Mouse (Mus musculus): ENCODE measurements around the gene Rph3al.

DNA sequence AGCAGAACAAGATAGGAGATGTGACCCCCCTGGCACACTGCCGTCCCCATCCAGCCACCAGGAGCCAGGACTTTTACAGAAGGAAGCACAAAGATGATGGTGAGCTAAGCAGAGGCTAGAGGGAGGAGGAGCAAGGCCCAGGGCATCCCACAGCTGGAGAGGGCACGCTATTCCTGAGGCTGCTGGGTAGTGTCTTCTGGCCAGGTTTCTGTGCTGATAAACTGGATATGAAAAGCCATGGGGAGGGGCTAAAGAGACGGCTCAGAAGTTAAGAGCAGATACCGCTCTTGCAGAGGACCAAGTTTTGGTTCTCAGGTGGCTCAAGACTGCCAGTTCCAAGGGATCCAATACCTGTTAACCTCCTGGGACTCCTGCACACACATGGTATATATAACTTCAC, 76.6 kb downstream of the Rph3al start:
- TF ChIP-seq CTCF (IDR thresholded peaks at IDR 0.05; ENCODE audit: low read depth) = no peak
- no peak for TF ChIP-seq EP300 (optimal IDR thresholded peaks at IDR 0.05)
